29 mouse cellular contexts compared by ENCODE assay signal in the genomic region with DNA sequence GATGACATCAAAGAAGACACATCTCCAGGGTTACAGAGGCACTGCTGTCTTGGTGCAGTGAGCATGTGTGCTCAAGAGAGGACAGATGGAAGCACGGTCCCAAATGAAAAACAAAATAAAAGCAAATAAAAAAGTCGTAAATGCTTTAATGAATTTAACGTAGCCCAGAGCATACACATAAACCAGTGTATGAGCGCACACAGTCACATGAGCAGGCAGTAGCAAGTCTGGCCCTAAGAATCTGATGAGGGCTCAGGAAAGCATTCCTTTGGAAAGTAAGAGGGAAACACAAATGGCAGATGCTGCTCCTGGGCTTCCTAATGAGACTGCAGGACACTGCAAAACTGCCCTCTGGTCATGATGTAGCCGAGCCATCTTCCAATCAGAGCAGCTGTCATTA. TPM values are rescaled to one million over a fixed set of nuclear protein-coding genes. Genes with fewer than 3 reads are reported as not detected.
A peak's percentile ranks its signal among the peaks of the same experiment; 100 is the strongest.
DNase-seq lines count a peak whose midpoint lies in the region; ATAC-seq and TF ChIP-seq lines count a peak whose summit lies in the region.
"Had no signal": no experiment of that assay in that cellular context is flagged by ENCODE, and none has a peak within 500 bp of the region (broad histone marks: within the 10 kb centered on the region; RNA-seq: fewer than 3 reads in every experiment).

No protein-coding gene starts in this region.

- H3K36me3 ChIP-seq in neural tube, embryonic 13.5 days, result peaks cover 63% of the 10 kb centered on the region
- peaks cover 69% of the 10 kb centered on the region for H3K36me3 ChIP-seq in limb, embryonic 12.5 days
- peaks cover 40% of the 10 kb centered on the region for H3K36me3 ChIP-seq in neural tube, embryonic 15.5 days

- no peak overlapping the region for H3K4me3 ChIP-seq in layer of hippocampus, adult 2 months
- H3K4me3 ChIP-seq in neural tube, embryonic 13.5 days, result no peak overlapping the region
- no peak overlapping the region for H3K4me3 ChIP-seq in limb, embryonic 12.5 days (replicated peaks)
- H3K4me3 ChIP-seq in neural tube, embryonic 15.5 days (replicated peaks), result no peak overlapping the region
- H3K4me3 ChIP-seq: embryonic facial prominence, embryonic 15.5 days; erythroblast, embryonic 14.5 days; forebrain, embryonic 10.5 days; heart, embryonic 10.5 days had no signal

- H3K27me3 ChIP-seq in neural tube, embryonic 13.5 days, result no peaks in the 10 kb centered on the region
- H3K27me3 ChIP-seq in limb, embryonic 12.5 days, result no peaks in the 10 kb centered on the region
- no peaks in the 10 kb centered on the region for H3K27me3 ChIP-seq in neural tube, embryonic 15.5 days (replicated peaks)
- H3K27me3 ChIP-seq: embryonic facial prominence, embryonic 15.5 days had no signal

- no peaks in the 10 kb centered on the region for H3K9me3 ChIP-seq in neural tube, embryonic 13.5 days
- H3K9me3 ChIP-seq in limb, embryonic 12.5 days, result no peaks in the 10 kb centered on the region
- no peaks in the 10 kb centered on the region for H3K9me3 ChIP-seq in neural tube, embryonic 15.5 days (replicated peaks)
- H3K9me3 ChIP-seq: embryonic facial prominence, embryonic 15.5 days; heart, embryonic 10.5 days had no signal

- WGBS in neural tube, embryonic 13.5 days, result 68% methylated on average over 5 of the region's 5 CpGs
- 55% methylated on average over 5 of the region's 5 CpGs for WGBS in limb, embryonic 12.5 days
- 41% methylated on average over 5 of the region's 5 CpGs for WGBS in neural tube, embryonic 15.5 days

- intact Hi-C loops in heart, postnatal 36 days (cut with DNase I), result no loop called here

- H3K9ac ChIP-seq in neural tube, embryonic 13.5 days, result no peak overlapping the region
- H3K9ac ChIP-seq in limb, embryonic 12.5 days (replicated peaks), result no peak overlapping the region
- no peak overlapping the region for H3K9ac ChIP-seq in neural tube, embryonic 15.5 days (replicated peaks)
- H3K9ac ChIP-seq: embryonic facial prominence, embryonic 15.5 days had no signal

- peaks cover 17% of the 10 kb centered on the region for H3K4me1 ChIP-seq in neural tube, embryonic 13.5 days (replicated peaks)
- peaks cover 34% of the 10 kb centered on the region for H3K4me1 ChIP-seq in limb, embryonic 12.5 days (replicated peaks)
- H3K4me1 ChIP-seq in neural tube, embryonic 15.5 days, result peaks cover 20% of the 10 kb centered on the region
- H3K4me1 ChIP-seq: embryonic facial prominence, embryonic 15.5 days; forebrain, embryonic 10.5 days had no signal

- no peak overlapping the region for H3K4me2 ChIP-seq in neural tube, embryonic 13.5 days
- no peak overlapping the region for H3K4me2 ChIP-seq in limb, embryonic 12.5 days
- no peak overlapping the region for H3K4me2 ChIP-seq in neural tube, embryonic 15.5 days
- H3K4me2 ChIP-seq: embryonic facial prominence, embryonic 15.5 days had no signal

- TF ChIP-seq CTCF in layer of hippocampus, adult 2 months (conservative IDR thresholded peaks at IDR 0.05), result no peak

- H3K27ac ChIP-seq in layer of hippocampus, adult 2 months, result peak overlapping the region; percentile 32; the same call in 1 of the 2 replicates
- 0 out of 2 replicates have a peak overlapping the region, but pooled peaks have one; percentile 61 for H3K27ac ChIP-seq in neural tube, embryonic 13.5 days (replicated peaks)
- peak overlapping the region; percentile 62; the same call in 1 of the 2 replicates for H3K27ac ChIP-seq in limb, embryonic 12.5 days
- H3K27ac ChIP-seq in neural tube, embryonic 15.5 days (replicated peaks), result peak overlapping the region; percentile 54
- H3K27ac ChIP-seq: embryonic facial prominence, embryonic 15.5 days; forebrain, embryonic 10.5 days; heart, embryonic 10.5 days had no signal

- ATAC-seq in neural tube, embryonic 13.5 days (ENCODE audit: low read depth), result 0 out of 2 replicates have a peak, but pooled peaks have one; percentile 8
- ATAC-seq in limb, embryonic 12.5 days (ENCODE audit: insufficient number of reproducible peaks, insufficient read depth, low FRiP score, low TSS enrichment, low read depth), result no peak
- peak; percentile 59 for ATAC-seq in neural tube, embryonic 15.5 days (ENCODE audit: low FRiP score)
- ATAC-seq: forebrain, embryonic 16.5 days had no signal

- no peak for DNase-seq in layer of hippocampus, adult 2 months (ENCODE audit: low spot score in 2 of 2)
- DNase-seq in layer of hippocampus, postnatal 25 days (ENCODE audit: extremely low spot score in 1 of 2, low spot score in 1 of 2), result no peak
- DNase-seq in neural tube, embryonic 10.5 days (ENCODE audit: extremely low spot score, low spot score), result no peak
- DNase-seq in heart, postnatal 36 days, result no peak
- no peak for DNase-seq in thymus, postnatal 14 days
- DNase-seq: adrenal gland, adult 2 months; adrenal gland, postnatal 25 days; cerebellum, adult 11 months; cerebellum, adult 8-10 months; cerebellum, postnatal 14 days; embryo, embryonic 11 days; gastrocnemius, postnatal 10 days; heart, adult 18-20 months; heart, postnatal 10 days had no signal

RNA-seq across cellular contexts. Expression of gene Tubgcp3, which starts 46.2 kb away (rescaled TPM):
- total RNA-seq in layer of hippocampus, adult 2 months (2021), result 10 to 100 TPM; 35.7 to 37.4 TPM
- total RNA-seq in layer of hippocampus, postnatal 25 days (2021), result 10 to 100 TPM; 32.0 to 33.6 TPM
- 34.6 and 38.0 TPM in 2 replicates for polyA plus RNA-seq in neural tube, embryonic 13.5 days (2015; fragmentation: Nextera tagmentation; extraction: Ambion mirVana)
- polyA plus RNA-seq in limb, embryonic 12.5 days (2016; fragmentation: Nextera tagmentation; extraction: Ambion mirVana), result 48.2 and 52.2 TPM in 2 replicates
- polyA plus RNA-seq in neural tube, embryonic 15.5 days (2015; fragmentation: Nextera tagmentation; extraction: Ambion mirVana), result 34.7 and 35.0 TPM in 2 replicates
- 10 to 100 TPM; 12.4 to 14.0 TPM for total RNA-seq in heart, postnatal 36 days (2021)

RNA-seq across cellular contexts. Expression of gene Spaca7, which starts 53.1 kb away (rescaled TPM):
- not detected for total RNA-seq in layer of hippocampus, adult 2 months (2021)
- total RNA-seq in layer of hippocampus, postnatal 25 days (2021), result not detected
- polyA plus RNA-seq in neural tube, embryonic 13.5 days (2015; fragmentation: Nextera tagmentation; extraction: Ambion mirVana), result not detected in 2 replicates
- polyA plus RNA-seq in limb, embryonic 12.5 days (2016; fragmentation: Nextera tagmentation; extraction: Ambion mirVana), result not detected in 2 replicates
- not detected in 2 replicates for polyA plus RNA-seq in neural tube, embryonic 15.5 days (2015; fragmentation: Nextera tagmentation; extraction: Ambion mirVana)
- total RNA-seq in heart, postnatal 36 days (2021), result not detected
- total RNA-seq: adrenal gland, adult 2 months; adrenal gland, postnatal 25 days; common myeloid progenitor, adult 5-6 weeks; ES-E14; gastrocnemius, postnatal 10 days; gastrocnemius, postnatal 4 days; heart, adult 18-20 months; heart, postnatal 10 days; hematopoietic stem cell, adult 5-6 weeks had no signal
- polyA plus RNA-seq: adrenal gland, adult 2 months; embryonic facial prominence, embryonic 11.5 days; embryonic facial prominence, embryonic 15.5 days; erythroblast, embryonic 14.5 days; forebrain, embryonic 10.5 days; forebrain, embryonic 16.5 days; frontal cortex, adult 2 months; heart, embryonic 10.5 days; heart, embryonic 14.5 days had no signal
